Mouse (Mus musculus): Measurements from ENCODE around the gene N4bp1. TPM values are rescaled to one million over a fixed set of nuclear protein-coding genes. Genes with fewer than 3 reads are reported as not detected.
A peak's percentile ranks its signal among the peaks of the same experiment; 100 is the strongest.

The N4bp1 gene
- polyA plus RNA-seq, 1 experiment from 2014 or later, result 13.1 TPM

- Histone ChIP-seq H3K36me3 (ENCODE audit: control insufficient read depth, insufficient read depth, low read length) (no peaks in the 10 kb centered on the region), H3K9ac (replicated peaks; ENCODE audit: low read depth, low read length) (no peak overlapping the region), H3K27ac (ENCODE audit: low read length) (no peak overlapping the region), H3K9me3 (ENCODE audit: control insufficient read depth, low read depth, low read length) (no peaks in the 10 kb centered on the region), H3K4me3 (ENCODE audit: low read depth, low read length) (no peak overlapping the region), H3K4me2 (replicated peaks; ENCODE audit: low read depth, low read length) (no peak overlapping the region), H3K4me1 (ENCODE audit: control insufficient read depth, insufficient read depth, low read length) (no peaks in the 10 kb centered on the region), H3K27me3 (ENCODE audit: control insufficient read depth, insufficient read depth, low read length) (no peaks in the 10 kb centered on the region)
- WGBS, result 16% methylated on average over 6 of the region's 6 CpGs
- no peak for ATAC-seq (ENCODE audit: insufficient number of reproducible peaks, insufficient read depth, low FRiP score, low read depth)
These were observed 23.5 kb upstream of the N4bp1 start for GRCm38 (mm10) chr8:86908536-86908935.

GRCm38 (mm10) chr8:86904911-86905310, 19.9 kb upstream of the N4bp1 start:
- Histone ChIP-seq H3K27me3 (ENCODE audit: control insufficient read depth, insufficient read depth, low read length) (no peaks in the 10 kb centered on the region), H3K4me2 (replicated peaks; ENCODE audit: low read depth, low read length) (no peak overlapping the region), H3K36me3 (ENCODE audit: control insufficient read depth, insufficient read depth, low read length) (no peaks in the 10 kb centered on the region), H3K27ac (ENCODE audit: low read length) (no peak overlapping the region), H3K9ac (replicated peaks; ENCODE audit: low read depth, low read length) (no peak overlapping the region), H3K4me3 (ENCODE audit: low read depth, low read length) (no peak overlapping the region), H3K9me3 (ENCODE audit: control insufficient read depth, low read depth, low read length) (no peaks in the 10 kb centered on the region), H3K4me1 (ENCODE audit: control insufficient read depth, insufficient read depth, low read length) (no peaks in the 10 kb centered on the region)
- 72% methylated on average over 10 of the region's 10 CpGs for WGBS
- no peak for ATAC-seq (ENCODE audit: insufficient number of reproducible peaks, insufficient read depth, low FRiP score, low read depth)

- no peak for ATAC-seq (ENCODE audit: insufficient number of reproducible peaks, insufficient read depth, low FRiP score, low read depth)
- Histone ChIP-seq H3K4me1 (ENCODE audit: control insufficient read depth, insufficient read depth, low read length) (no peaks in the 10 kb centered on the region), H3K9ac (replicated peaks; ENCODE audit: low read depth, low read length) (no peak overlapping the region), H3K9me3 (ENCODE audit: control insufficient read depth, low read depth, low read length) (no peaks in the 10 kb centered on the region), H3K36me3 (ENCODE audit: control insufficient read depth, insufficient read depth, low read length) (no peaks in the 10 kb centered on the region), H3K27ac (ENCODE audit: low read length) (no peak overlapping the region), H3K4me3 (ENCODE audit: low read depth, low read length) (no peak overlapping the region), H3K27me3 (ENCODE audit: control insufficient read depth, insufficient read depth, low read length) (no peaks in the 10 kb centered on the region), H3K4me2 (replicated peaks; ENCODE audit: low read depth, low read length) (no peak overlapping the region)
- WGBS, result 6% methylated on average over 10 of the region's 10 CpGs
These were observed 18.0 kb upstream of the N4bp1 start for GRCm38 (mm10) chr8:86903104-86903503.

DNA sequence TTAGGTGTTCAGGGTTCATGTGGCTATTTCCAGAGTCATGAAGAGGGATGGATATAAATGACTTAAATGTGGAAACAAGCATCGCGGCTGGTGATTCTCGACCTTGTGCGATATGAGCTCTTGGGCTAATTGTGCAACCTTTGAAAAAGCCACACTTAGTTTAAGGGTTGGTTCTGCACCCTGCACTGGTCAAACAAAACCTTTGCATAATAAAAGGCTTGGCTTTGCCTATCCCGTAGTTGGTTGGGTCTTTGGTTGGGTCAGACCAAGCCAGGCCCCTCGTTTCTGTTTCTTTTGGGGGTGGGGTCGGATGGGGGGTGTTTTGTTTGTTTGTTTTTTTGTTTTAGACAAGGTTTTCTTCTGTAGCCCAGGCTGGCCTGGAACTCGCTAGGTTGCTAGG, 17.6 kb upstream of the N4bp1 start:
- H3K36me3 ChIP-seq (ENCODE audit: control insufficient read depth, insufficient read depth, low read length), result no peaks in the 10 kb centered on the region
- H3K4me2 ChIP-seq (replicated peaks; ENCODE audit: low read depth, low read length), result no peak overlapping the region
- H3K27me3 ChIP-seq (ENCODE audit: control insufficient read depth, insufficient read depth, low read length), result no peaks in the 10 kb centered on the region
- no peaks in the 10 kb centered on the region for H3K9me3 ChIP-seq (ENCODE audit: control insufficient read depth, low read depth, low read length)
- H3K4me3 ChIP-seq (ENCODE audit: low read depth, low read length), result no peak overlapping the region
- no peak for ATAC-seq (ENCODE audit: insufficient number of reproducible peaks, insufficient read depth, low FRiP score, low read depth)
- H3K27ac ChIP-seq (ENCODE audit: low read length), result no peak overlapping the region
- WGBS, result 77% methylated on average over 8 of the region's 8 CpGs
- no peak overlapping the region for H3K9ac ChIP-seq (replicated peaks; ENCODE audit: low read depth, low read length)
- H3K4me1 ChIP-seq (ENCODE audit: control insufficient read depth, insufficient read depth, low read length), result no peaks in the 10 kb centered on the region

DNA sequence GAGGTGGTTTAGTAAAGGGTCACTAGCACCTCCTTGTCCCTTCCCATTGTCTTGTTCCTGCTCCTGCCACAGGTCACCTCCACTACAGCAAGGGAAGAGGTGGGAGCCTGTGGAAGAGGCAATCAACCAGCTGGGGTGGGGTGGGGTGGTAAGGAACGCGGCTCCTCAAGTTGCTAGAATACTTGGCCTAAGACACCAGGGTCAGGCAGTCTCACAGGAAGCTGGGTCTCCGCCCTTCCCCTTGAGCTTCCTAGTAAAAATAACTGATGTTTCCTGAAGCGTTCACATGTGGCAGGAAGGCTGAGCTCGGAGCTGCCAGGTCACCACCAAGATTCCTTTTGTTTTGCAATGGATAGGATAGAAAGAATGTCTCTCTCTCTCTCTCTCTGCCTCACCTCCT, 16.9 kb upstream of the N4bp1 start:
- Histone ChIP-seq H3K4me3 (ENCODE audit: low read depth, low read length) (no peak overlapping the region), H3K27ac (ENCODE audit: low read length) (no peak overlapping the region; the same call in 1 of the 2 replicates), H3K4me1 (ENCODE audit: control insufficient read depth, insufficient read depth, low read length) (no peaks in the 10 kb centered on the region), H3K27me3 (ENCODE audit: control insufficient read depth, insufficient read depth, low read length) (no peaks in the 10 kb centered on the region), H3K9ac (replicated peaks; ENCODE audit: low read depth, low read length) (no peak overlapping the region), H3K9me3 (ENCODE audit: control insufficient read depth, low read depth, low read length) (no peaks in the 10 kb centered on the region), H3K4me2 (replicated peaks; ENCODE audit: low read depth, low read length) (no peak overlapping the region), H3K36me3 (ENCODE audit: control insufficient read depth, insufficient read depth, low read length) (no peaks in the 10 kb centered on the region)
- ATAC-seq (ENCODE audit: insufficient number of reproducible peaks, insufficient read depth, low FRiP score, low read depth), result no peak
- whole genome bisulfite sequencing, result 52% methylated on average over 5 of the region's 5 CpGs

GRCm38 (mm10) chr8:86897726-86898419, 12.8 kb upstream of the N4bp1 start:
- 52% methylated on average over 7 of the region's 7 CpGs for WGBS
- Histone ChIP-seq H3K36me3 (ENCODE audit: control insufficient read depth, insufficient read depth, low read length) (no peaks in the 10 kb centered on the region), H3K9me3 (ENCODE audit: control insufficient read depth, low read depth, low read length) (no peaks in the 10 kb centered on the region), H3K9ac (replicated peaks; ENCODE audit: low read depth, low read length) (no peak overlapping the region), H3K27ac (ENCODE audit: low read length) (peak overlapping the region; percentile 3; the same call in 1 of the 2 replicates), H3K4me3 (ENCODE audit: low read depth, low read length) (no peak overlapping the region), H3K4me1 (ENCODE audit: control insufficient read depth, insufficient read depth, low read length) (no peaks in the 10 kb centered on the region), H3K27me3 (ENCODE audit: control insufficient read depth, insufficient read depth, low read length) (no peaks in the 10 kb centered on the region), H3K4me2 (replicated peaks; ENCODE audit: low read depth, low read length) (no peak overlapping the region)
- ATAC-seq (ENCODE audit: insufficient number of reproducible peaks, insufficient read depth, low FRiP score, low read depth), result peak; percentile 42; the same call in 1 of the 2 replicates

DNA sequence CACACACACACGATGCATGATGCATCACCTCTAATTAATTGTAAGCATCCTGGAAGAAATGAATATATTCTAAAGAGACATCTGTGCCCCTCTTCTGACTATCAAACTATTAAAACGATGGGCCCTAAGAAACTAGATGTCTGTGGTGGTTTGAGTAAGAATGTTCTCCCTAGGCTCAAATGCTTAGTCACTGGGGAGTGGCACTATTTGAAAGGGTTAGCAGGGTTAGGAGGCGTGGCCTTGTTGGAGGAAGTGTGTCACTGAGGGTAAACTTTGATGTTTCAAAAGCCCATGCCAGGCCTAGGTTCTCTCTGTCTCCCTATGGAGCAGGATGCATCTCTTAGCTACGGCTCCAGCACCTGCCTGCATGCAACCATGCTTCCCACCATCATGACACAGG, 10.3 kb upstream of the N4bp1 start:
- Histone ChIP-seq H3K27ac (ENCODE audit: low read length) (no peak overlapping the region), H3K9me3 (ENCODE audit: control insufficient read depth, low read depth, low read length) (no peaks in the 10 kb centered on the region), H3K4me2 (replicated peaks; ENCODE audit: low read depth, low read length) (no peak overlapping the region), H3K36me3 (ENCODE audit: control insufficient read depth, insufficient read depth, low read length) (no peaks in the 10 kb centered on the region), H3K4me3 (ENCODE audit: low read depth, low read length) (no peak overlapping the region), H3K27me3 (ENCODE audit: control insufficient read depth, insufficient read depth, low read length) (no peaks in the 10 kb centered on the region), H3K9ac (replicated peaks; ENCODE audit: low read depth, low read length) (no peak overlapping the region), H3K4me1 (ENCODE audit: control insufficient read depth, insufficient read depth, low read length) (no peaks in the 10 kb centered on the region)
- WGBS, result 91% methylated on average over 4 of the region's 4 CpGs
- ATAC-seq (ENCODE audit: insufficient number of reproducible peaks, insufficient read depth, low FRiP score, low read depth), result no peak

DNA sequence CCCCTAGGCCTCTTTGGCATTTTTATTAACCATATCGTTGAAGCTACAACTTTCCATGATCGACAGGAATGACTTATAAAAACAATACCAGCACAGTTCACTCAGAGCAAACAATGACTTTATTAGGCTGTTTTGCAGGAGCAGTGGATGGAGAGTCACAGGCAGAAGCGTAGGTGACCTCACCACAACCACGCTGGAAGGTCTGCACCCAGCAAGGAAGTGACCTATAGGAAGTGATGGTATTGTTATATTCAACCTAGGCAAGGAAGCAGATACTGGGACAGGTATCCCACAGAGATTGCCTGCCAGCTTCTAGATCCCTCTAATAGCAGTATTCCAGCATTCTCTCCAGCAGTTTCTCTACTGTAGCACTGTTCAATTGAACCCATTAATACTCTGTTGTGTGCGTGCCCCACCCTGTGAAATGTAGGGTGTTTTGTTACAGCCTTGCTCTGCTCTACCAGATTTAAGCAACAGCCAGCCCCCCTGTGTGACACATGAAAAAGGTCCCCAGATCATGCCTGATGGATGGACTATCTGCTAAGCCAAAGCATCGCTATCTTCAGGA, 9.2 kb upstream of the N4bp1 start:
- H3K4me2 ChIP-seq (replicated peaks; ENCODE audit: low read depth, low read length), result no peak overlapping the region
- no peak for ATAC-seq (ENCODE audit: insufficient number of reproducible peaks, insufficient read depth, low FRiP score, low read depth)
- no peak overlapping the region for H3K4me3 ChIP-seq (ENCODE audit: low read depth, low read length)
- H3K9ac ChIP-seq (replicated peaks; ENCODE audit: low read depth, low read length), result no peak overlapping the region
- H3K4me1 ChIP-seq (ENCODE audit: control insufficient read depth, insufficient read depth, low read length), result no peaks in the 10 kb centered on the region
- WGBS, result 82% methylated on average over 6 of the region's 6 CpGs
- no peaks in the 10 kb centered on the region for H3K9me3 ChIP-seq (ENCODE audit: control insufficient read depth, low read depth, low read length)
- no peaks in the 10 kb centered on the region for H3K27me3 ChIP-seq (ENCODE audit: control insufficient read depth, insufficient read depth, low read length)
- no peak overlapping the region for H3K27ac ChIP-seq (ENCODE audit: low read length)
- H3K36me3 ChIP-seq (ENCODE audit: control insufficient read depth, insufficient read depth, low read length), result no peaks in the 10 kb centered on the region

DNA sequence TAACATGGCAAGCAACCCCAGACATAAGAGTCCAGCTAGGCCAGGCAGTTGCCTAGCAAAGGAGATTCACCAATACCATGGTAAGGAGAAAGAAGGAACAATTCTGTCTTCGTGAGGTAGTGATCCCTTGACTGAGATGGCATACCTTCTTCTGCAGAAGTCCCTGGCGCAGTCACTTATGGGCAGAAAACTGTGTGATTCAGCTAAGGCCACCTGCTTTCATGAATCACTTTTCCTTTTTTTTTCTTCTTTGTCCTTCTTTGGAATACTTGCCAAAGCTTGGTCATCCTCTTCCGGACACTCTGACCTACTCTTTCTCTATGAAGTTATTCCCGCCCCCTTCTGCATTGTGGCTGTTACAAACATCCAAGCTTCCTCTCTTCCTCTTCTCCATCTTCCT, 8.5 kb upstream of the N4bp1 start:
- Histone ChIP-seq H3K27ac (ENCODE audit: low read length) (no peak overlapping the region), H3K9me3 (ENCODE audit: control insufficient read depth, low read depth, low read length) (no peaks in the 10 kb centered on the region), H3K4me1 (ENCODE audit: control insufficient read depth, insufficient read depth, low read length) (no peaks in the 10 kb centered on the region), H3K4me3 (ENCODE audit: low read depth, low read length) (no peak overlapping the region), H3K27me3 (ENCODE audit: control insufficient read depth, insufficient read depth, low read length) (no peaks in the 10 kb centered on the region), H3K9ac (replicated peaks; ENCODE audit: low read depth, low read length) (no peak overlapping the region), H3K4me2 (replicated peaks; ENCODE audit: low read depth, low read length) (no peak overlapping the region), H3K36me3 (ENCODE audit: control insufficient read depth, insufficient read depth, low read length) (no peaks in the 10 kb centered on the region)
- 86% methylated on average over 4 of the region's 4 CpGs for WGBS
- ATAC-seq (ENCODE audit: insufficient number of reproducible peaks, insufficient read depth, low FRiP score, low read depth), result no peak
